Mouse (Mus musculus) thymus, postnatal 25 days (tissue): ENCODE measurements around the gene Ptch1.
A peak's percentile ranks its signal among the peaks of the same experiment; 100 is the strongest.

Experiments
- DNase-seq: peaks from one replicate; pipeline ENCODE4 v3.0.0; 2022

Gene Ptch1

DNA sequence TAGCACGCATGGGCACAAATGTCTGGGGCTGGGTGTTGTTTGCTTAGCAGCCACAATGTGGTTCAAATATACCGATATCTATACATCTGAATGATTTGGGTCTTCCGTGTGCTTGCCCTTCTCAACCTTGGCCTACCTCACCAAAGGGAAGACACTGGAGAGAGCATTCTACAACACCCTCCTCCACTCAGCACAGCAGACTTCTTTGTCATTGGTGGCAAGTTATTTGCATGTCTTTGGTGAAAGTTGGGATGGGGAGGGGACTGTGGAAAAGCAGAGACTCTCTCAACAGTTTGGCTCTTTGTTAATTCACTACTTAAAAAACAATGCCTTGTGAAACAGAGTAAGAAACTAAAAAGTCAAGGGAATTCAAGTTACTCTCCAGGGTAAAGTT lies 43.0 kb downstream of the Ptch1 start:
- DNase-seq, result peak; percentile 33

DNA sequence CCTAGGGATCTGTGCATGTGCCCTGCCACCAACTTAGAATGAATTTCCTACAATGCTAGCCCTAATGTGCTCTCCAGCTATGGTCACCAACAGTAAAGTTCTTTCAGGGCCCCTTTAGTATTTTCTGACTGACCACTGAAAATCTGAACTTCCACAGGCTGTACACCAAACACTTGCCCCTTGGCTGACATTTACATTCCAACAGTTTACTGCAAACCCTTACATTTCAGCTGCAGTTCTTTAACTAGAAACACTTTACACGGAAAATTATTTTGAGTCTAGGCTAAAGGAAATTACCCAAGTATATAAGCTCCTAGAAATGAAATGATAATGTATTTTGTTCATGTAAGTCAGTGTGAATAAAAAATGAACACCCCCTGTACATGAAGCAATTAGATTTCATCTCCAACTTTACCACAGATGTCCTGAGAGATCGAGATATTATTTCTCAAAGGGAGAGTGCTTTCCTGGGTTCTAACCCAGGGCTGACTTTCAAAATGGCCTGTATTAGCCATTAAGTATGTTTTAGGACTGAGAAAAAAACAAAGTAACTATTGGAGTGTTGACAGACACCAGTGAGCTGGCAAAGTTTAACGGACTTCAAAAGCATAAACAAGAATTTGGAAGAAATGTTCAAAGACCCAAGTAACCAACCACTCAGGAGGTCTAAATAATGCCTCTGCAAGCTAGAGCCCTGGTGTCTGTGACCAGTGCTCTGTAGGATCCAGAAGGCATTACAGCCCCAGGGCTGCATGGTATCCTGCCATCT lies 43.6 kb downstream of the Ptch1 start:
- peak; percentile 14 for DNase-seq

DNA sequence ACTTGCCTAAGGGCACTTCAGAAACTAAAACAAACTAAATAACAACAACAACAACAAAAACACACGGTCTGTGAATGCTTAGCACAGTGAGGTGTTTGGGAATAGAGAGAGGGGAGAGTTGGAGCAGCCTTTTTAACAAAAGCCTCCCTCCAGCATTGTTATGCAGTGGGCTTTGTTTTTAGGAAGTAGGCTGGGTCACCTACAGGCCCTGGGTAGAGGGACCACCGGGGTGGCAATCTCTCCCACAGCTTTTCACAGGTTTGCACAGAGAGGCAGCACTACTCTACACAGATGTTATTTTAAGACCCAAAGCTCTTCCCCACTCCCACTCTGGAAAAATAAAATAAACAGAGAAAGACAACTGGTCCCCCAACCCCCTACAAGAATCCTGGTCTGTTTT lies 44.5 kb downstream of the Ptch1 start:
- no peak for DNase-seq

DNA sequence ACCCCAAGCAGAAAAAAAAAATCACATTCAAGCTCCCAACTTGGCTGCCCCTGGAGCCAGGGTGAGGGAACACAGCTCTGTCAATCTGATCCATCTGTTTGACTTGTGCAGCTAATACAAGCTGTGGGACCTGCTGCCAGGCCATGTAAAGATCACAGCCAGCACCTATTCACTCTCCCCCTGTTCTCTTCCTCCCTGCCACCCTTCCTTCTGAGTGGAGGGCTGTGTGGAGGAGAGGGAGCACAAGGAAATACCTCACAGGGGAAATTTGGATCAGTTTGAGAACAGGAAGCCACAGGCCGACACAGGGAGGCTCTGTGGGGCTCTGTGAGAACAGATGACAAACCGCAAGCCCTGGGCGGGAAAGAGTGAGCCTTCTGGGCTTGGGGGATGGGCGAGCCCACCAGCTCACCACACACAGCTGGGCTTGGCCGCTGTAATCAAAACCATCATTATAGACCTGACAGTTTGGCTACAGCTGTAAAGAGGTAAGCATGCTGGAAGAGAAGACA lies 45.2 kb downstream of the Ptch1 start:
- peak; percentile 91 for DNase-seq

DNA sequence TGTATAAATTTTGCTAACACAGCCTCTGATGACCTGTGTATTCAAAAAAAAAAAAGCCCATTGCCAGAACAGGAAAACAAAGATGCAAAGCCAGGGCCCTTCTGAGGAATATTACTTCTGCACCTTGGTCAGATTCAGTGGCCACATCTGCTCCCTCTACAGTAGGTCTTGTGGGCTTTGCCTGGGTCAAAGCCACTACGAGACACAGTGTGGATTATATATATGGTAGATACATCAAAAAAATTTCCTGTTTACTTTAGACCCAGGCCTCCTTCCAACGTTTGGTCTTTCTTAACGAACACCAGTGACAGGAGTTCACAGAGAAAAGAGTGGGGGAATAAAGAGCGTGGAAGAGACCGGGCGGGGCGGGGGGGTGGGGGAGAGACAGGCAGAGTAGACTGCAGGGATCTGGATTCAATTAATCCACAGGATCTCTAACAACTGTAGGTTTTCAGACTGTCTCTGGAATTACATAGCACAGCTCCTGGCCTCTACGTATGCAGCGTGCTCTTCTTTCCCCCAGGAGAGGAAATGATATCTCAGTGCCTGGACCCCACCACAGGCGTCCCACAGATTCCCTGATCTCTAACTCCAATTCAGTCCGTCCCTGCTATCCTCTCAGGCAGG lies 47.7 kb downstream of the Ptch1 start:
- DNase-seq, result no peak

DNA sequence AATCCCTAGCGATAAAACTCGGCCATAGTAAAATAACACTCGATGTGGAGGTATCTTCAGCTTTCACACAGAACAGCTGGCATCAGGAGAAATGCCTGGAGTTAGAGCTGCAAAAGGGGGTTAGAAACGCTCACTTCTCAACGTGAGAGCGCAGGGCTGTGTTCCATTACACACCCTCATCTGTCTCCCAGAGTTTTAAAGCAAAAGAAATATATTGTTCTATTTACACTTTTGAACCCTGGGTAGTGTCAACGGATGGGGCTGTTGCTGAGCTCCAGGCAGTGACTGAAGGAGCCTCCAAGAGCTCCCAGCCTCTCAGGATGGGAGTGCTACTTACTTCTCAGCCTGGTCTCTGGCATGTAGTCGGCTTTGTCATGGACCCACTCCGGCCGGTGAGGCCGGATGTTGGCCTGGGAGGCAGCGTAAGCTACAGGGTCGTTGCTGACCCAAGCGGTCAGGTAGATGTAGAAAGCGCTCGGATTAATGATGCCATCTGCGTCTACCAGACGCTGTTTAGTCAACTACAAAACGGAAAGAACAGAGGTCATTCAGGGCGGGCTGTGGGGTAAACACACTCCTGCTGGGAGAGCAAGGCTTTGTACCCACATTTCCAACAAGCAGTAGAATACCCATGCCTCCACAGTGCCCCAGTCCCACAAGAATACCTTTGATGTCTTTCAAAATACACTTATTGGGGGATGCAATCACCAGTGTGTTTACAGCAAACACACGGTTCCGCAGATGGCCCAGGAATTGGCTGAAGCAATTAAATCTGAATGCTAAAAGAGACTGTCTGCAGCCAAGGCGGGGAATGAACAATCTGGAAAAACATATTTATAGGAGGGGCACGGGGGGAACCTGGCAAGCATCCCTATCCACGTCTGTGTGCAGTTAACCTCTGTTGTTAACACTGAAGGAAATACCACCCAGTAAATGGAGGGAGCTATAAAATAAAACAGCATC lies 48.5 kb downstream of the Ptch1 start:
- no peak for DNase-seq

DNA sequence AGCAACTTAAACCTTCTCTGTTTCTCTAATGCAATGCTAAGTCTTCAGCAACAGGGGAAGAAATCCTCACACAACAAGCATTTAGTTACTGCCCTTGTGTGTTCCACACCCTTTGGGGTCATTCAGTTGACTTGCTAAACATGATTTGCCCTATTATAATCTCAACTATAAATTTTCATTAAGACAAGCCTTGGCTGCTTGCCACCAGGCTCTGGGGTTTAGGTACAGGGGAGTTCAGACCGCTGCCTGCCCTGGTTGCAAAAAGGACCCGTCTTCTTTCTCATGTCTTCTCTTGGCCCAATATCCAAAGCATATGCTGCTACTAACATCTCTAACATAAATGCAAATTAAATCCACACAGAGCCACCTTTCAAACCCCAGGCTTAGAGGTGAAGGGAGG lies 49.3 kb downstream of the Ptch1 start:
- no peak for DNase-seq

DNA sequence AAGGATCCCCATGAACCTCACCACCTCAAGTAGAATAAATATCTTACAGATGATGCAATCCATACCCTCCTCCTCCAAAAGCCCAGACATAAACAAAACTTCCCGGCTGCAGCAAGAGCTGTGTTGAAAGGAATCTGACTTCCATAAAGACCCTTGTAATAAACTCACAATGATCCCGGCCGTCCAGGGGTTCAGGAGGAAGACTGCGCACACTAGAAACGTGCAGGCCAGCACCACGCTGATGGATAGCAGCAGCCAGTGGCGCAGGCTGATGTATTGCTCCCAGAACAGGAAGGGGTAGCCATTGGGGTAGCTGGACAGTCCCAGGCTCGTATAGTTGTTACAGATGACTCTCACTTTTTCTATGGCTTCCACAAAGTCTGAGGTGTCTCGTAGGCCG lies 50.6 kb downstream of the Ptch1 start:
- DNase-seq, result no peak

DNA sequence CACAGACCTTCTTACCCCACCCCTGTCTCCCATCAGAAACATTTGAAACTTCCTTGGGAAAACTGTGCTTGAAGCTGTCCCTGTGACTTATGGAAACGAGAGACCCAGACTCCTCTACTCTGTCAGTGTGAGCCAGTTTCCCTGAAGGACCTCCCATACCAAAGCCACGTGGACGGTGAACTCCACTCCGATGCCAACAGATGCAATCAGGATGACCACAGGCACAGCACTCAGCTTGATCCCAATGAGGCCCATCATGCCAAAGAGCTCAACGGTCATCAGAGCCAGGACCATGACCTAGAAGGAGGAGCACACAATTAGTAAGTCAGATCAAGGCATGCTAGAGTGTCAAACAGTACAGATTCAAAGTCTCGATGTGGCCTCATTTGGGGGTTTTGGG lies 53.3 kb downstream of the Ptch1 start:
- DNase-seq, result no peak

DNA sequence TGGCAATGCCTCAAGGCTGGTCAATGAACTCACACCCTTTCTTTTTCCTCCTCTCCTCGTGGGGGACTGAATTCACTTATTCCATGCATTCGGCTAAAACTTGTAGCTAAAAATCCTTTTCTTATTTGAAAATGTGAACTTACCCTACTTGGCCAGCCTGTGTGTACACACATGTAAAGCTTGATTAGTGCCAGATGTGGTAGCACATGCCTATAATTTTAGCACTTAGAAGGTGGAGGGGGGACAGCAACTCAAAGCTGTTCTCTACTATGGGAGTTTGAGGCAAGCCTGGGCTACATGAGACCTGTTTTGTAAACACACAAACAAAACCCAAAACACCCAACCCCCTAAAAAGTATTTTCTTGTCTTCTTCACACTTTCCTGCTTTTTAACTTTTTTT lies 56.9 kb downstream of the Ptch1 start:
- no peak for DNase-seq

DNA sequence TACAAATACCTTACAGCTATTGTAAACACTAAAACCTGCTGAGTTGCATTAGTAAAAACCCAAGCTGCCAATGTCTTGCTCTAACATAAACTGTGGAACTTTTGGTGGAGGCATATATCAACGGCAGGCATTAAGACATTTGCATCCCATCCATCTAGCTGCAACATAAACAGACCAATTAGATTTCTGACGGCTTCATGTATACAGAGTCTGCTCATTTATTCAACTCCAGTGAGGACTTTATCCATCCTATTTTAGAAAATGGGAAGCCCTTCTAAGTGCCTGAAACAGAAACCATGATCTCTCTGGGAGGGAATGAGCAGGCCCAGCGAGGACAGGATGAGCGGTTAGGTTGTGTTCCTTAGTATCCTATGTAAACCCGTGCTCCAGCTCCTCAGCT lies 57.9 kb downstream of the Ptch1 start:
- no peak for DNase-seq

DNA sequence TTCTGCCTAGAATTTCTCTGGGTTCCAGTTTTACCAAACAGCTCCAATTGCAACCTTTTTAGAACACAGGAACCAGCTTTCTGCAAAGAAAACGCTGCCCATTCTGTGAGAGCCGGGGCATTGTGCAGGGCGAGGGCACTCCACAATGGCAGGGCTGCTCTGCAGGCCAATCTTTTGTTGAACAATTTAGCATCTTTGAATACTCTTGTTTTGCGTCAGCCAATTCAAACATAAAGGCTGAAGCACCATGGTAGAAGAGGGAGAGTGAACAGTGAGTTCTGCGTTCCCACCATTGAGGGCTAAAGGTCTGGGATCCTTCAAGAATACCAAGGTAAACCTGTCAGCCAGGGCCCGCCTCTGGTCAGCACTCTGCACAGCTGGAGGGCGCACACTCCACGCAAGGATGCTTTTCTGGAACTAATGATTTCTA lies 58.5 kb downstream of the Ptch1 start:
- no peak for DNase-seq

DNA sequence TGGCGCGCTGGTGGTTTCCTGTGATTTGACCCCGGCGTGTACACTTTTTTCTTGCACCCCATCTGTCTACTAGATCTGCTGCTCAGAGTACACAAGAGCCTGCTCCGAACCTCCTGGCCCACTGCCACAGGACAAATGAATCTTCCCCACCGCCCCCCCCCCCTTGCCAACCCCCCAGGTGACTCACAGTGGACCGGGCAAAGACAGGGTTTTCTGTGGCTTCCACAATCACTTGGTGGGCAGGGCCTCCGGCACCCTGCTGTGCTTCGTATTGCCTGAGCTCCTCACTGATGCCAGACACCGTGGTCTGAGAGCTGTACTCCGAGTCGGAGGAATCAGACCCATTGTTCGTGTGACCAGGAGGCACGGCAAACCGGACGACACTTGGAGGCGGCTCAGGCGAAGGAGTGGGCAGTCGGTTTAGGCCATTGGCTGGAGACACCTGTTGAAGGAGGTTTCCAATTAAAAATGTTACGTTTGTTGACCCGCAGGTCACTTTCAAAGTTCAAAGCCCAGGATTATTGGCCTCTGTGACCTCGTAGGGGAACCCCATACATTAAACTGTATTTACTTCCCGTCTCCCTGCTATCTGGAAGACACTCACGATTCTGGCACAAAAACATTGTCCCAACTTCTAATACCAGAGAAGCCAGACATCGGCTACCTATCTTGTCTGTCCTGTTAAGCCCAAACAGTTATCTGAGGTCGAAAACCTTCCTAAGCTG lies 59.9 kb downstream of the Ptch1 start:
- no peak for DNase-seq

DNA sequence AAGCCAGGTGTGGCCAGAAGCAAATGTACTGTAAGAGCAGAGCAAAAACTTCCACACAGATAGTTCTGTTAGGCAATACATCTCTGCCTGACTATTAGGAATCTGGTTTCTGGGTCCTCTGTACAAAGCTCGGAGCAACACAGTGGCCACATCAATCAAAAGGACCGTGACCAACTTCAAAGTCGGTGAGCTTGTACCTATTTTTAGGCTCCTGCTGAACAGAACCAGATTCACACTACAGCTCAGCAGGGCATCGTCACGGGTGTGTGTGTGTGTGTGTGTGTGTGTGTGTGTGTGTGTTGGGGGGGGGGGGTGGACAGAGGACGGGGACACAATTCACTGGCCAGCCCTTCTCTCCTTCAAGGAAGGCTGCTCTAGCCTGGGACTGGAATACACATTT lies 61.0 kb downstream of the Ptch1 start:
- no peak for DNase-seq

DNA sequence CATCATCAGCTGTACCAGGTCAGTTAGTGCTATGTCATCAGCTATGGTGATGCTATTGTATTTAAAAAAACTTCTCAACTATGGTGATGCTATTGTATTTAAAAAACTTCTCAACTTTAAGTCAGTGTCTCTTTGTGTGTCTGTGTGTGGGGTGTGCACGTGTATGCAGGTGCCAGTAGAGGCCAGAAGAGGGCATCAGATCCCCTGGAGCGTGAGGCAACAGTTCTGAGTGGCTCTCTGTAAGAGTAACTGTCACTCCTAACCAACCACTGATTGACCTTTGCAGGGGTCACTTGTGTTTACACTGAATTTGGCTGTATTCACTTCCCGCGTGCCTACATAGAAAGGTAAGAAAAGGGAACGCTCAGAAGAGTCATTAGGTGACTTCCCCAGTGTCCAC lies 65.6 kb downstream of the Ptch1 start:
- peak; percentile 16 for DNase-seq

DNA sequence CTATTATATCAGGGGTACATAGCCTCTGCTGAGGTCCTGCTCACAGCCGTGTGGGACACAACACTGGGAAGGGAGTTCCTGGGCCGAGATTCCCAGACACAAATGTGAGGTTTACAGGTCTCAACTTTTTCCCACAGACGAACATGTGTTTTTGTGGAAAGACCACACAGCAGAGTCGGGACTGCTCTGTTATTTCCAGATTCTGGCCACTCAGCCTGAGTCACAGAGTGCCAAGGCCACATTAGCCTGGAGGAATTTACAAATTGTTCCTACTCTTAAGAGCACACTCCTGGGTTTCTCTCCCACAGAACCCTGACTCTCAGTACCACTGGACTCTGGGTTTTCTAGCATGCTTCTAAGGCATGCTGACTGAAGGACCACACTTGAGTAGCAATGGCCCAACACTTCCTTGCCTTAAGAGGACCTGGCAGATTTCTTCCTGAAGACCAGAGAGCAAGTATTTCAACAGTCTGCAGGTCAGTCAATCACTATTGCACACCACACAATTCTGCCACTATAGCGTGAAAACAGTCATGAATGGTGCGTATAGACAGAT lies 66.3 kb downstream of the Ptch1 start:
- no peak for DNase-seq

DNA sequence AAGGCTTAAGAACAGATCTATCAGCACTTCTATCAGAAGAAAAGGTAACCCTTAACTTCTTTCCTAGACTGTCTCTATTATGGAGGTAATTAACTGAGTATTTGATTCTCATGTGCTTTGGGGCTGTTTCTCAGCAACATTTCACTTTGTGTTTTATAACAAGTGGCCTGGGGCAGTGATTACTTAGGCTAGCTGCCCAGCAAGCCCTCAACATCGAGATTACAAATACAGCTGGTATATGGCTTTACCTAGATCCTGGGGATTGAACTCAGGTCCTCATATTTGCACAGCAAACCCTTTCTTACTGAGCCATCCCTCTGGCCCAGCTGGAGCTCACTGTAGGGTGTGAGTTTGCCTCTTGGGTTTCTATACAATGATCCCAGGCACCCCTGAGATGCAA lies 67.0 kb downstream of the Ptch1 start:
- no peak for DNase-seq

DNA sequence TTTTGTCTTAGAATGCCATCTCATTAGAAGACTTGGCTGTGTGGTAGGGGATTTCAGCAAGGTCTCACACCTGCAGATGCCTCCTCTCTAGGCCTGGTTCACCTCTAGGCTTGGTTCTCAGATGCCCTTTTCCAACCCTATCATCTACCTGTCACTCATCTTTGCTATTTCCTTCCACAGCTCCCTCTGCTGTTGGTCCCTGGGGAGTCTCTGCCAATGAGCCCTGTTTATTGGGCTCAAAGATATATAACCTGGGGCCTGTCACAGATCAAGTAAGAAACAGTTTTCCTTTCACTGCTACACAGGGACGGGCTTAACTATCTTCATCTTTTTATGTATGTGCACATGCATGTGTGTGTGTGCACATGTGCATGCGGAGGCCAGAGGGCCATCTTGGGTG lies 71.0 kb downstream of the Ptch1 start:
- DNase-seq, result peak; percentile 60

DNA sequence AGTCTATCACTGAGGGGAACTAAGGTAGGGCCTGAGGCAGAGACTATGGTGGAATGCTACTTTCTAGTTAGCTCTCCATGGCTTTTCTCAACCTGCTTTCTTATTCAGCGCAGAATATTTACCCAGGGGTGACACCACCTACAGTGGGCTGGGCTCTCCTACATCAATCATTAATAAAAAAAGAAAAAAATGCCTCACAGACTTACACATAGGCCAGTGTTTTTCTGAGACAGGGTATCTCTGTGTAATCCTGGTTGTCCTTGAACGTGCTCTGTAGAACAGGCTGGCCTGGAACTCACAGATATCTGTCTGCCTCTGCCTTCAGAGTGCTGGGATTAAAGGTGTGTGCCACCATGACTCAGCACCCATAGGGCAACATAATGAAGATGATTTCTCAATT lies 73.9 kb downstream of the Ptch1 start:
- no peak for DNase-seq

DNA sequence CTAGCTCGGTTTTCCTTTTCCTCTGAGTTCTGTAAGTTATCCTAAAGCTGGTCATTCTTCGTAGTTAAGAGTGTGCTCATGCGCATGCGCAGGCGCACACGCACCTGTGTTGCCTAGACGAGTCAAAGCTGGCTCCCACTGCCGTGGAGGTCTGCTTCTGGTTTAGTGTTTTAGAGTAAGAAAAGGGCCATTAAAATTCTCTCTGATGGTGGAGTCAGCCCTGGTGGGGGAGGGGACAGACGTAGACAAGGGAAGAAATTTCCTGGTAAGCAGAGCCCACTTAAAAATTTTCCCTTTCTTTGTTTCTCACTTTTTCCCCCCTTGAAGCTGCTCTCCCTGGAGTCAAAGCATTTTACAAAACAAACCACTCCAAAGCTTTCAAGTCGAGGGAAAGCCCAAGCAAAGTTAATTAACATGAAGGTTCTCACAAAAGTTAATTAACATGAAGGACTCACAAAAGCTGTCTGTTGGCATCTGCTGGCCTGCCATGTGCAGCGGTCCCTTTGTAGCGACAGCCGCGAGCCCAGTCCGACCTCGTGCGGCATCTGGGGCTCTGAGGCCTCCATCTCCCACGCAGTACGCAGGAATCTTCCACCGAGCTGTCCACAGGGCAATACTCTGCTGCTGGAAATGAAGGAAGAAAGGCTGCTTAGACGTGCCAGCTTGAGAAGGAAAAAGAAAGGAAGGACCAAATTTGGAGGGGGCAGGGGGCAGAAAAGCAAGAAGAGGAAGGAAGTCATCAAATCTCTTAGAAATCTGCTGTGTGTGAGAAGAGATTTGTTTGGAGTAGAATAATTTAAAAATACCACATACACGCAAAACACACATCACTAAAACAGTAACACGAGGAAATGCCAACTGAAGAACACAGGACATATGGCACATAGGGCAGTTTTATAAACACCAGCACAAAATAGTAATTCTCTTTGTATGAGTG lies 76.5 kb downstream of the Ptch1 start, which contains the start of gene Fancc:
TSS of gene Fancc (minus strand) at position 633 of the 937 bp plus-strand sequence.
- DNase-seq, result no peak

DNA sequence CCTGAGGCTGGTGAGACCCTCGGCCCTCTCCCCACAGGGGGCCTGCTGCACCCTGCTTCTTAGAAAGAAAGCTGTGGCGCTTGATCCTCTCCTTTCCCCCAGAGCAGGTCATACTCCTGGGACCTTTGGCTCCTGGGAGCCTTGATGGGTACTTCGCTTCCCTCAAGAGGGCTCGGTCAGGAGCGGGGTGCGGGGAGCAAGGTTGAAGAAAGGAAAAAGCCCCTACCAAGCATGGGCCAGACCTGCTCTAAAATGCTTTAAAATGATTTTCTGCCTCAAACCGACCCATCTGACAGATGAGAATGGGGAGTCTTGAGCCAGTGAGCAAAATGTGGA lies 85.7 kb downstream of the Ptch1 start:
- DNase-seq, result no peak
